Mouse (Mus musculus): Measurements from ENCODE around the gene Dnah7c.
"Not testable (repeated sequence)": the region's sequence is repeated elsewhere in the genome, so short reads cannot be mapped to it uniquely, and the experiment has no call there.

Gene Dnah7c

DNA sequence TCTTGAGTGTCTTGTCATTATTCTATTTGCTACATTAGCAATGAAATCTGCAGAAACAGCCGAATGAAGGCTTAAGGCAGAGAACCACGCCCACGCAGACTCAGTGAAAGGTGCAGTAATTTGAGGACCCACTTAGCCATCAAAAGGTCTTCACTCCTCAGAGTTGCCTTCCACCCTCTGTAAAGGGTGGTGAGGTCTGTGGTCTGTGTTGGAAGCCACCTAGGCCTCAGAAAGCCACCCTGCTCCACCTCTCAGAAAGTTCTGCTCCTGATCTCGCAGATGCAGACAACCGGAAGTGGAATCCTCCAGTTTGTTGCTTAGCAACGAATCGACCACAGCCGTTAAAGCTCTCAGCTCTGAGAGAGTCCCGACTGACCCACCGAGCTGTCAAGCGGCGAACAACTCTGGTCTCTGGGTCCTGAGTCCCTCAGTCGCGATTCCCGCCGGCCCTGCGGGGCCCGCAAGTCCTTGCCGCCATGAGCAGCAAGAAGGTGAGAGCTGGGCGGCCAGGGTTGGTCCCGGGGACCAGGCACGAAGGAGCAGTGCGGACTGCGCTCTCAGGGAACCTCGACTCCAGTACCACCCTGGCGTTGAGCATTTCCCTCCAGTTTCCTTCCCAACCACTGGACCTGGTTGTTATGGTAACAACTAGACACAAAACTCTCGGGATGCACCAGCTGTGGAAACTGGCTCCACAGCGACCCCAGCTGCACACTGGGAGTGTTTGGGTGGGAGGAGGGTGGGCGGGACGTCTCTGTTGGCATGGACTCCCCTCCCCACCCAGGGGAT, at the start of gene Dnah7c:
TSS of gene Dnah7c (plus strand) at position 456 of the 789 bp plus-strand sequence.
- DNase-seq (ENCODE audit: low read depth, low spot score): no peak

DNA sequence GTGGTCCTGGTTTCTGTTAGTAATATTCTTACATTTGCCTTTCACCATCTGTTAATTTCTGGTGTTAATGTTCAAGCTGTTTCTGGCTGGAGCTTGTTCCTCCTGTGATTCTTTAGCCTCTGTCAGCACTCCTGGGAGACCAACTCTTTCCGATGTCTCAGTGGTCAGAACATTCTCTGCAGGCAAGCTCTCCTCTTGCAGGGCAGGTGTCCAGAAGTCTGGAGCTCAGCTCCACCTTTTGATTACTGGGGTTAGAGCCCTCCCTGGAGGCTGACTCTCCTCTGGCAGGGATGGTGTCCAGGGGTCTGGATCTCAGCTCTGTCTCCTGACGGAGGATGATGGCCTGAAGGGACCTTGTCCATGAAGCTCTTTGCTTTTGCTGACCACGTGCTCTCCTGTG, 44.8 kb upstream of the Dnah7c start:
- not testable (repeated sequence) for DNase-seq (ENCODE audit: low read depth, low spot score)

DNA sequence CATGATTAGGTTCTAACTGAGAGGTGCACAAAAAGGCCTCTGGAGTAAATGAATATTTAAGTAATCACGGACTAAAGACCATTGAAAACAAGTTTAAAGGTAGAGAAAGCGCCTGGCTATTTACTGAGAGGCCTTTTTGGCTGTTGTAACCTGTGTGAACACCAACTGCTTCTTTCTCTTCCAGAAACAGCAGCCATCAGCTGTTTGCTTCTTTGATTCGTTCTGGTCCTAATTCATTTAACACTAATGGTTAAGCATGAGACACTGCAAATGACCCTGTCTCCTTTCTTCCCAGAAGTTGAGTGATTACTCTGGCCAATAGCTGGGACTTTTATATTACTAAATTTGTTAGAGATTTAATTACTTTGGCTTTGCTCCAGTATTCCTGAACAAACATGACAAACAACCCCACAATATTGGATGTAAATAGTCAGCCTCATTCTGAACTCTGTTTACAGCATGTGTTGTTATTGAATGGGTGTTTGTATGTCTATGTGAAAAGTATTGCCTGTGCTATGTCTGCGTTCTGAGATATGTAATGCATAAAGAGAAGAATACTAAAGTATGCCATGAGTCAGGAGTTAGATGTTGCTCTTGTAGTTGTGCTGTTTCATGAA, 30.6 kb upstream of the Dnah7c start:
- DNase-seq (ENCODE audit: low read depth, low spot score): not testable (repeated sequence)

DNA sequence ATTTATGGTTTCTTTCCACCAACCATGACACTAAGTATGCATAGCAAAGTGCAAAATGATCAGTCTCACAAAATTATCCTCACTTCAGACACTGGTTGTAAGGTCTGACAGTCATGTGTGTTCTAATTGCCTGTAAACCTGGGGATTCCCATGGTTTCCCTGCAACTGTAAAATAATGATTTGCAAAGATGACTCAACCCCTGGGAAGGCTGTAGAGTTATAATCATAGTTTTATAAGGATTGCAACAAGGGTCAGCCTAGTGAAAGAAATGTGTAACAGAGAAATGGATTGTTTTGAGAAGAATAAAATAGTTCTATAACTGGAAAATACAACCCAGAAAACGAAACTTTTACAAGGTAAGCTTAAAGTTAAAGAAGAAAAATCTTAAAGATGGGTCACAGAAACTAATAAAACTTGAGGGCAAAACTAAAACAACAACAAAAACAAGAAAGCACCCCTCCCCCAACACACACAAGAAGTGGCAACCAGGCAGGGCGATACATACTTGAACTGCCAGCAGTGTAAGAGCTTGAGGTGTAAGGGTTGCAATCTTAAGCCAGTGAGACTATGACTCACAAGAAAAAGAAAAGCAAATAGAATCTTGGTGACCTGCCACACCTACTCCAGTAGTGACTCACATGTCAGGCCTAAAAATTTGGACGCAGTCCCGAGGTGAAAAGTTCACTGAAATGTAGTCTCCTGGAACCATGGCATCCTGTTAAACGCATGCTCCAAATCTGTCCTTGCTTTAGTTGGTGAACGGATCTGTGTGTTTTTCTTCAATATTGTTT, 16.9 kb upstream of the Dnah7c start:
- no peak for DNase-seq (ENCODE audit: low read depth, low spot score)

DNA sequence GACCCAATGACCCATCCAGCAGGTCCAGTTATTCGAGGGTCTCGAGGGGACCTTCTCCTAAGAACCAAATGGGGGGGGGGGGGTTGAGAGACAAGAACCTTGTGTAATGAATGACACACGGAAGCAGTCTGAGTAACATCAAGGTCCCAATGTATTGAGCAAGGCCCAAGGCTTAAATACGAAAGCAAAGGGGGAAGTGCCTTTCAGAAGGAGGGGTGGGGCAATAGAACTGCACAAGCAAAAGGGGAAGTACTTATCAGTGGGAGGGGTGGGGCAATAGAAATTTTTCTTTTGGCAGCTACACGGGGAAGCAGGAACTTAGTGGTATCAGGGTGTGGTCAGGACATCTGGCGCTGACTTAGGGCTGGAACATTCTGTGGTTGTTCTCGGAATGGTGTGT, 10.6 kb upstream of the Dnah7c start:
- DNase-seq (ENCODE audit: low read depth, low spot score): not testable (repeated sequence)

DNA sequence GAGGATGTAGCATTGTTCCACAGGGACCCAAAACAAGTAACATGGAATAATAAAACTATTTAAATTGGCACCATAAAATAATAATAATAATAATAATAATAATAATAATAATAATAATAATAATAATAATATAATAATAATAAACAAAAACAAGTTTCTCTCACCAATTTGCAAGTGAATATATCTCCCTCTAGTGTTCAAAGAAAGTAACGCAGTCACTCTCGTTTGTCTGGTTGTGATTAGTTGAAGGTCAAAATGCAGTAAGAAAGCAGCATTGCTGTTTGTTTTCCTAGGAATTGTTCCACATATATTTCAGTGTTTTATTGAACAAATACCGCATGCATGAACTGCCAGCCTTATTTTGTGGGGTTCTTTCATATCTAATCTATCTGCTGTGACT, 8.4 kb upstream of the Dnah7c start:
- DNase-seq (ENCODE audit: low read depth, low spot score): not testable (repeated sequence)

DNA sequence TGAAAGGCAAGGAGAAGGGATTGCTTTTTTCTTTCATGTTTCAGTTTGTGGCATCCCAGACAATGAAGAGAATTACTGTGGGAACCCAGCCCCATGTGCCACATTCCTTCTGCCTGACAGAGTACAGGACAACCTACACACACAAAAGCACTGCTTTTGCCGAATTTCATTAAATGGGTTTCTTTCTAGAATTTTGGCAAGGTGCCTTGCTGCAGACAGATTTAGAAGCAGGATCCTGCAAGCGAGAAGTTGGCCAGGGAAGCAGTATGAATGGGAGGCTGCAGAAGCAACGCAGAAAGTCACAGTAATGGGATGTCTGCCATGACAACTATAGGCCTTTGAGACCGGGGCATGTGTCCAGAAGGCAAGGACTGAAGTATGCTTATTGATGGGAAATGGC, 6.4 kb upstream of the Dnah7c start:
- not testable (repeated sequence) for DNase-seq (ENCODE audit: low read depth, low spot score)

DNA sequence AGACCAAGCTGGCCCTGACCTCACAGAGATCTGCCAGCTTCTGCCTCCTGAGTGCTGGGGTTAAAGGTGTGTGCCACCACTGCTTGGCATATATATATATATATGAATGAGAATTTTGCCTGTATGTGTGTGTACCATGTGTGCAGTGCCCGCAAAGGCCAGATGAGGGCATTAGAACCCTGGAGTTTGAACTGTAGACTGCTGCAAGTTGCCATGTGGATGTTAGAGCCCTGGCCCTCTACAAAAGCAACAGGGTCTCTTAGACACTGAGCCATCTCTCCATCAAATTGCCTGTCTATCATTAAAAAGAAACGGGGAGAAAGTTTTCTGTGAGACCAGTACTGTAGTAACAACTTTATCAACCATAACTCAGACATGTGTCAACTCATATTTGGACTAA, 3.0 kb downstream of the Dnah7c start:
- no peak for DNase-seq (ENCODE audit: low read depth, low spot score)

DNA sequence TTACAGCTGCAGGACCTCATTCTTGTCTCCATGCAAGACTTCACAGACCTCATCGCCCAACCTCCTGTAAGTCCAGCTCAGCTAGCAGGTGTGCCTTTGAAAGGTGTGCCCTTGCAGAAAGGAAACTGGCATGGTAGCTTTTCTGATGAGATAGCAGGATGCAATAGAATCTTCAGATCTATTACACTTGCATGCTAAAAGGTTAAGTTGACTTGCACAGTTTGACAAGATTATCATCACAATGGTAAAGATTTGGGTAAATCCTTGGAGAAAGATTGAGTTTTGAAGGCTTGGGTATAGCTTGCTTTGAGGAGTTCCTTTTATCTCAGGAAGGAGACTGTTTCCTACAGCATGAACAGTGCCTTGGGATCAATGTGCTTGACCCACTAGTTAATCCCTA, 89.3 kb downstream of the Dnah7c start:
- not testable (repeated sequence) for DNase-seq (ENCODE audit: low read depth, low spot score)

DNA sequence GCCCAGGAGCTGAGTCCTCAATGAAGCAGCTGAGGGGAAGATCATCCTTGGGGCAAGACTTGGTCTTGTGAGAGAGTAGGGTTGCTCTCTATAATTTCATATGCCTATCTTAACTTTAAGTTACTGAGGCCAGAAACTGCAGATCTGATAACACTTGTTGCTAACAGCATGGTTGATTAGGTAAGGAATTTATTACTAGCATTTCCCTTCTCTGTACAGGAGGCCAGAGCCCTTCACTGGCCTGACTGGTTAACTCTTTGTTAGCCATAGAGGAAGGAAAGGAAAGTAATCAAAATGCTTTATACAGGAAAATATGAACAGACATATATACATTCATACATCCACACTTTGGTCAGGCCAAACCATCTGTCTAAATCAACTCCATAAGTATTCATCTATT, 95.6 kb downstream of the Dnah7c start:
- no peak for DNase-seq (ENCODE audit: low read depth, low spot score)

DNA sequence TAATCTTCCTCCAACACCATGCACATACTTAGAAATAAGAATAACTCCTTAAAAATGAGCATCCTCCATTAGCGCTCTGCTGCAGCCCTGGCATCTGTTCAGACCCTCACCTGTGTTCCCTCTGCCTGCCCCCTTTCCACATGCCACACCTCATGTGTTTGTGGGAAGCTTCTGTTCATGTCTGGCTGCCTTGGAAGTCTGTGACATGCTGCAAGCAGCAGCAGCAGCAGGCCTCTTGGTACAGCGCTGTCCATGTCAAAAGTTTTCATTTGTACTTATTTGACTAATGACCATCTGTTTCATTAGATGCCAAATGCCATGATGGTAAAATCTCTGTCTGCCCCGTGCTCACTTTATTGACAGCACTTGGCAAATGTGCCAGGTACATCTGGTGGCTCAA, 101.1 kb downstream of the Dnah7c start:
- DNase-seq (ENCODE audit: low read depth, low spot score): not testable (repeated sequence)

DNA sequence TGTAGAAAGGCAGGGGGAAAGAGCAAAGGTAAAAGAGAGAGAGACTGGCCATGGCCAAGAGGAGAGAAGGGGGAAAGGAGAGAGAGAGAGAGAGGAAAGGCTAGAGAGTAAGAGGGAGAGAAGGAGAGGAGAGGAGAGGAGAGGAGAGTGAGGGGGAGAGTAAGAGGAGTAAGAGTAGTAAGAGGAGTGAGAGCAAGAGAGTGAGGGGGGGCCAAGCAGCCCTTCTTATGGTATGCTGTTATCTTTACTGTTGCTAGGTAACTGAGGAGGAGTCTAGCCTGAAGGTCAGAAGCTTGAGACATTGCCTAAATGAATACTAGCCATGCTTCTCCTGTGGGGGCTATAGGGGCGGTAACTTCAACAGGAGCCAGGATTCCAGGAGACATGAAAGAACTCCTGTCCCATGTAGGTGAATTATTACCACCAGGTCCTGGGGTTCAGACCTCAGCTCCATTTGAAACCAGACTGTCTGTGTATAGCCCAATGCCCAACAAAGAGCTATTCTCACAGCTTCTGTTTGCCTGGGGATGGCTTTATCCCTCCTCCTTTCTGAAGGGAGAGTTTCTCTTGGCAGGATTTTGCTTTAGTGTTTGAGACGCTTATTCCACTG, 119.5 kb downstream of the Dnah7c start:
- no peak for DNase-seq (ENCODE audit: low read depth, low spot score)

DNA sequence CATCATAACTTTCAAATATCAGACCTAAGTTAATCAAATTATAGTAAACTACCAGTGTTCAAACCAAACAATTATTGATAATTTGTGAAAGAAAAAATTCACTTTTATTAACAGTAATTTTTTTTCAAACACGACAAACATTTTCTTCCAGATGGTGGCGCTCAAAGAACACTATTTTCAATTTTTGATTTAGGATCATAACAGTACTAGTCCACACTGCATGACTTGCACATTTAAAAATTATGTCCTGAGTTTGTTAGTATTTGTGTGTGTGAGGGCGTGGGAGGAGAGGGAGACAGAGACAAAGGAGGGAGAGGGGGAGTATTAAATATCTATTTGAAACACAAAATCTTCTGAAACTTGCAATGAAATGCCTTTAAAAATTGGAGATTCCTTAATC, 155.0 kb downstream of the Dnah7c start:
- peak; percentile 6 for DNase-seq (ENCODE audit: low read depth, low spot score)

DNA sequence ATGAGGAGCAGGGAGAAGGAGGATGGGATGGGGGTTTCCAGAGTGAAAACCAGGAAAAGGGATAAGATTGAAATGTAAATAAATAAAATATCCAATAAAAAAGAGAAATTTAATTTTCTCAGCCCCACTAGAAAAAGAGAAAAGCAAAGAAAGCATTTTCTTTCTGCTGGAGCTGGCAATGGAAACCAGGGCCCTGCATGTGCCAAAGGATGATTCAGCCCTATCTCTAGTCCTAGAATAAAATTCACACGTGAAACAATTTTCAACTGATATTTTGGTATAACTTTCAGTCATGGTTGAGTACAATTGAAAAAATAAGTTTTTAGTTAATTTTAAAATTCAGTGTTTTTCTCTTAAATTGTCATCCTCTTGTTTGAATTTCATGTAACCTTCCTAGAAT, 168.4 kb downstream of the Dnah7c start:
- not testable (repeated sequence) for DNase-seq (ENCODE audit: low read depth, low spot score)

DNA sequence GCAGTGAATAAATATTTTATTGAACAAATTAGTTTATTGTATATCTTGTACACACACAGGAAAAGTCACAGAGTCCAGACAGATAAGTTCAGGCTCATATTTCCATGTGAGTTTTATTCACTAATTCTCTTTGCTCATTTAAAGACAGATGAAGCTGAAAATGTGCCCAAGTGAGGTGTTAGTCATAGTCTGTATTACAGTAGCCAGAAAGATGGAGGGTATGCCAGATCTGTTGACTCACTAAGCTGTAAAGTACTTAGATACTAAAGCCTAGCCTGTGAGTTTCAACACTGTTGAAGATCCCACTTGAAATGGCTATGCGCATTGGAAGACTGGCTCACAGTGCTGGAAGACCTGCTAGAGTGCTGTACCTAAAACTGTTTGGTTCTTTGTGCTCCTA, 171.0 kb downstream of the Dnah7c start:
- not testable (repeated sequence) for DNase-seq (ENCODE audit: low read depth, low spot score)

DNA sequence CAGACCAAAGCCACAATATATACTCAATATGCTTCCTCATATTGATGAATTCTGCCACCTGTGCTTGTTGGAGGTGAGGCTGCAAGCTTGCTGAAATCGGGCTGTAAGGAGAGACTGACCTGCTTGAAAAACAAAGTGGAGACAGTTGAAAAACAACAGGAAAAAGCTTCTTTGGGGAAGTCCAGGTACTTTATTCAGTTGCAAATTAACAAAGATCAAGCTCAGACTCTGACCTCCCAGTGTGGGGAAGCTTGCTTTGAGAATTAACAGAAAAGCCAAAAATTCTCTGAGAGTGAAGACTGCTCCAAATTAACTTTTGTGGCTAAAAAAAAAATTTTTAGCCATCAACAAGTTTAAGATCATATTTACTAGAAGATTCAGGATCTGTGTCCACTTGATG, 194.9 kb downstream of the Dnah7c start:
- no peak for DNase-seq (ENCODE audit: low read depth, low spot score)

DNA sequence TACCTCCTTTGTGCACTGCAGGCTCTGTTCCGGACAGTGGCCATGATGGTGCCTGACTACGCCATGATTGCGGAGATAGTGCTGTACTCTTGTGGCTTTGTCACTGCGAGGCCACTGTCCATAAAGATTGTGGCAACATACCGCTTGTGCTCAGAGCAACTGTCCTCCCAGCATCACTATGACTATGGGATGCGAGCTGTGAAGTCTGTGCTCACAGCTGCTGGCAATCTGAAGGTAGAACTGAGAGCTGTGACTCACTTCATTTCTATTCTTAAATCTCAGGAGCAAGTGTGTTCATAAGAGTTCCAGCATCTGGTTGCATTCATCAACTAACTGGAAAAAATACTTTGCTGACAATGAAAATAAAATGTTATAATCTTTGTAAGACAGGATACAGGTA, 200.5 kb downstream of the Dnah7c start:
- DNase-seq (ENCODE audit: low read depth, low spot score): not testable (repeated sequence)

DNA sequence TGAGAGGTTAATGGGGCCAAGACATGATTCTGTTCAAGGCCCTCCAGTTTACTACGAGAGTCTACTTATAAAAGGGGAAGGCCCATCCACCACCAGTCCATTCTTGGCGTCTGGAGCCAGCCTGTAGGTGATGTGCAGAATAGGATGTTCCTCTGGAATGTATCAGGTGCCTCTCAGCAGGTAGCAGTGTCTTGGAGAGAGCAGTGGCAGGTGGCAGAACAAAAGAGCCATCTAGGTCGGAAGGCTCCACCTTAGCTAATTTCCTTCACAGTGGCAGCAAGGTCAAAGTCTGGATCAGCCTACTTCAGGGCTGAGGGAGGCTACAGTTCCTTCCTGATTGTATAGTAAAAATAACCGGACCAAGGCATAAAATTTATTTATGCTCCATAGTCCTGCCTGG, 224.4 kb downstream of the Dnah7c start:
- DNase-seq (ENCODE audit: low read depth, low spot score): not testable (repeated sequence)

DNA sequence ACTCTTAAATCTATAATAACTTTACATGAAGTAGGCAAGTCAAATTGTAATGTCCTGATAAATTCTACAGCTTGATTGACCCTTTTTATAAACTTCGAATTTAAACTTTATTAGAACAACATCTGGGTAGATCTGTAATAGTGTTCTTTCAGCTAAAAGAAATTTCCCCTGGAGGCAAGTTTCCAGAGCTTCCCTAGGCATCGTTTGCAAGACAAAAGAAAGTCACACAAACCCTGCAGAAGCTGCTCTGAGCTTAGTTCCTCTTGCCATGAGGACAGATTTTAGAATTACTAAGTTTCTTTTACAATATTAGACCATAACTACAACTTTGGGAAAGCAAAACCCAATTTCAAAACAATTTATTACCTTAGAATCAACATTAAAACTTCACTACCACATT, 227.3 kb downstream of the Dnah7c start:
- not testable (repeated sequence) for DNase-seq (ENCODE audit: low read depth, low spot score)

DNA sequence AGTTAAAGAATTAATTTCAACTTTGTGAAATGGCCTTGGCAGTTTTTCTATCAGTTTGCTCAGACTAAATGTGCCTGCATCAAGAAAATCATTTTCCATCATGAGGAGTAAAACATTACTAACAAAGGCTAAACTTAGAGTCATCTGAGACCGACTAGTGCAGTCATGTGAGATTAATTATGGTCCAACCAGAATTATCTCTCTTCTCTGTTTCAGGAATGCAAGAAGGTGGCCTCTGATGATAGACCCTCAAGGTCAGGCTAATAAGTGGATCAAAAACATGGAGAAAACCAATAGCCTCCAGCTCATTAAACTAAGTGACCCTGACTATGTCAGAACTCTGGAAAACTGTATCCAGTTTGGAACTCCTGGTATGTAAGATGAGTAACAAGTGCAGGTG, 299.4 kb downstream of the Dnah7c start:
- not testable (repeated sequence) for DNase-seq (ENCODE audit: low read depth, low spot score)

DNA sequence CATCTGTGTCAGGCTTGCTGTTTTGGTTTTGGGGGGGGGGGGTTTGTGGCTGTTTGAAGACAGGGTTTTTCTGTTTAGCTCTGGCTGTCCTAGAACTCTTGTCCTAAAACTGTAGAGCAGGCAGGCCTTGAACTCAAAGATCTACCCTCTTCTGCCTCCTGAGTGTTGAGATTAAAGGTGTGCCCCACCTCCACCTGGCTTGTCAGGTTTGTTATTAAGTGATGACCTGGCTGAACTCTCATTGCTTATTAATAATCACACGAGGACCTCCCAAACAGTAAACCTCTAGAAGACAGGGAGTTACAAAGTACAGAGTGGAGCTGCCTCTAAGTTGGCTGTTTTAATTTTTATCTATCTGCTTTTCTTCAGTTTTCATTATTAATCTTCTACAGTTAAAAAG, 299.9 kb downstream of the Dnah7c start:
- DNase-seq (ENCODE audit: low read depth, low spot score): no peak

DNA sequence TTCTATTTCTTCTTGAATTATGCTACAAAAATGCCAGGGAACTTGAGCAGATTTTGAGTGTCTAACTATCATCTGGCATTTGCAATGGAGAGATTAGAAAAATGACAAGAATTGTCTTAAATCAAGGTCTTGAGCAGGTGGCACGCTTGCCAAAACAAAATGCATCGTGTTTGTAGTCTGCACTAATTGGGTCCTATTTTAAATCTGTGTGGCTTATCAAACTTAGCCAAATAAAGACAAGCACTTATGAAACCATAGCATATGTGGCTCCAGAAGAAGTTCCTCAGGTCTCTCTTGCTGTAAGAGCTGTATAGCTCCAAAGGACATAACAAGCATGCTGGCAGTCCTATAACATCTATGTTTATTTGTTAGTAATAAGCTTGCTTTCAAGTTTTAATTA, 300.3 kb downstream of the Dnah7c start:
- not testable (repeated sequence) for DNase-seq (ENCODE audit: low read depth, low spot score)
